Mouse (Mus musculus): ENCODE measurements around the gene Crot. TPM values are rescaled to one million over a fixed set of nuclear protein-coding genes. Genes with fewer than 3 reads are reported as not detected.
"Not testable (repeated sequence)": the region's sequence is repeated elsewhere in the genome, so short reads cannot be mapped to it uniquely, and the experiment has no call there.

The Crot gene
- polyA plus RNA-seq, 1 experiment from 2014 or later = 40.8 TPM

GRCm38 (mm10) chr5:8987925-8988324, 9.2 kb downstream of the Crot start:
- no peak for DNase-seq (ENCODE audit: low spot score)
- H3K9me3 ChIP-seq (replicated peaks) = no peaks in the 10 kb centered on the region
- H3K36me3 ChIP-seq = peaks cover 74% of the 10 kb centered on the region
- no peak overlapping the region for H3K27ac ChIP-seq
- WGBS = 93% methylated on average over 5 of the region's 5 CpGs
- H3K27me3 ChIP-seq (ENCODE audit: low read depth, poor library complexity, severe bottlenecking) = no peaks in the 10 kb centered on the region
- H3K4me3 ChIP-seq = no peak overlapping the region
- no peaks in the 10 kb centered on the region for H3K4me1 ChIP-seq

GRCm38 (mm10) chr5:8985470-8985869, 11.7 kb downstream of the Crot start:
- Histone ChIP-seq H3K4me1 (no peaks in the 10 kb centered on the region), H3K27ac (no peak overlapping the region), H3K4me3 (no peak overlapping the region), H3K36me3 (peaks cover 66% of the 10 kb centered on the region), H3K27me3 (ENCODE audit: low read depth, poor library complexity, severe bottlenecking) (no peaks in the 10 kb centered on the region), H3K9me3 (replicated peaks) (no peaks in the 10 kb centered on the region)
- 92% methylated on average over 3 of the region's 3 CpGs for WGBS
- DNase-seq (ENCODE audit: low spot score) = no peak

GRCm38 (mm10) chr5:8974721-8975120, 22.4 kb downstream of the Crot start:
- peaks cover 60% of the 10 kb centered on the region for H3K36me3 ChIP-seq
- no peaks in the 10 kb centered on the region for H3K27me3 ChIP-seq (ENCODE audit: low read depth, poor library complexity, severe bottlenecking)

GRCm38 (mm10) chr5:8972355-8972754, 24.8 kb downstream of the Crot start:
- no peaks in the 10 kb centered on the region for H3K27me3 ChIP-seq (ENCODE audit: low read depth, poor library complexity, severe bottlenecking)
- H3K9me3 ChIP-seq (replicated peaks) = no peaks in the 10 kb centered on the region
- no peak overlapping the region for H3K27ac ChIP-seq
- H3K4me3 ChIP-seq = no peak overlapping the region
- WGBS = 97% methylated on average over 7 of the region's 7 CpGs
- H3K4me1 ChIP-seq = no peaks in the 10 kb centered on the region
- DNase-seq (ENCODE audit: low spot score) = no peak
- peaks cover 75% of the 10 kb centered on the region for H3K36me3 ChIP-seq

More at GRCm38 (mm10) chr5:8974721-8975120, 22.4 kb downstream of the Crot start:
- Histone ChIP-seq H3K4me1 (no peaks in the 10 kb centered on the region), H3K27ac (no peak overlapping the region), H3K4me3 (no peak overlapping the region), H3K9me3 (replicated peaks) (no peaks in the 10 kb centered on the region)
- DNase-seq (ENCODE audit: low spot score) = no peak

GRCm38 (mm10) chr5:8970694-8971093, 26.4 kb downstream of the Crot start:
- peaks cover 89% of the 10 kb centered on the region for H3K36me3 ChIP-seq
- H3K9me3 ChIP-seq (replicated peaks) = no peaks in the 10 kb centered on the region
- DNase-seq (ENCODE audit: low spot score) = no peak
- no peaks in the 10 kb centered on the region for H3K27me3 ChIP-seq (ENCODE audit: low read depth, poor library complexity, severe bottlenecking)
- no peak overlapping the region for H3K27ac ChIP-seq
- H3K4me3 ChIP-seq = no peak overlapping the region
- no peaks in the 10 kb centered on the region for H3K4me1 ChIP-seq
- WGBS = 92% methylated on average over 2 of the region's 2 CpGs

- no peaks in the 10 kb centered on the region for H3K9me3 ChIP-seq (replicated peaks)
- no peak for DNase-seq (ENCODE audit: low spot score)
- peaks cover 59% of the 10 kb centered on the region for H3K36me3 ChIP-seq
- over 99% methylated on average over 5 of the region's 5 CpGs for WGBS
- no peak overlapping the region for H3K4me3 ChIP-seq
- H3K27me3 ChIP-seq (ENCODE audit: low read depth, poor library complexity, severe bottlenecking) = no peaks in the 10 kb centered on the region
- no peak overlapping the region for H3K27ac ChIP-seq
- H3K4me1 ChIP-seq = no peaks in the 10 kb centered on the region
Measured at GRCm38 (mm10) chr5:8964487-8964886, 32.6 kb downstream of the Crot start.

GRCm38 (mm10) chr5:8960534-8960933, 36.6 kb downstream of the Crot start:
- DNase-seq (ENCODE audit: low spot score) = no peak
- H3K9me3 ChIP-seq (replicated peaks) = no peaks in the 10 kb centered on the region
- H3K4me1 ChIP-seq = no peaks in the 10 kb centered on the region
- no peaks in the 10 kb centered on the region for H3K27me3 ChIP-seq (ENCODE audit: low read depth, poor library complexity, severe bottlenecking)
- H3K36me3 ChIP-seq = peaks cover 21% of the 10 kb centered on the region
- 84% methylated on average over 4 of the region's 4 CpGs for WGBS
- no peak overlapping the region for H3K4me3 ChIP-seq
- H3K27ac ChIP-seq = no peak overlapping the region

- Histone ChIP-seq H3K36me3 (no peaks in the 10 kb centered on the region), H3K27me3 (ENCODE audit: low read depth, poor library complexity, severe bottlenecking) (no peaks in the 10 kb centered on the region), H3K4me1 (no peaks in the 10 kb centered on the region), H3K27ac (no peak overlapping the region), H3K4me3 (no peak overlapping the region), H3K9me3 (replicated peaks) (no peaks in the 10 kb centered on the region)
- WGBS = 92% methylated on average over 3 of the region's 3 CpGs
- no peak for DNase-seq (ENCODE audit: low spot score)
Measured at GRCm38 (mm10) chr5:8955544-8955943, 41.6 kb downstream of the Crot start.

GRCm38 (mm10) chr5:8953660-8954059, 43.5 kb downstream of the Crot start:
- 89% methylated on average over 2 of the region's 2 CpGs for WGBS
- H3K27ac ChIP-seq = no peak overlapping the region
- no peak for DNase-seq (ENCODE audit: low spot score)
- H3K4me3 ChIP-seq = no peak overlapping the region
- H3K9me3 ChIP-seq (replicated peaks) = no peaks in the 10 kb centered on the region
- H3K4me1 ChIP-seq = no peaks in the 10 kb centered on the region
- no peaks in the 10 kb centered on the region for H3K27me3 ChIP-seq (ENCODE audit: low read depth, poor library complexity, severe bottlenecking)
- no peaks in the 10 kb centered on the region for H3K36me3 ChIP-seq

- no peaks in the 10 kb centered on the region for H3K36me3 ChIP-seq
- no peaks in the 10 kb centered on the region for H3K9me3 ChIP-seq (replicated peaks)
- H3K27ac ChIP-seq = no peak overlapping the region
- H3K4me3 ChIP-seq = no peak overlapping the region
- WGBS = 84% methylated on average over 4 of the region's 4 CpGs
- no peaks in the 10 kb centered on the region for H3K4me1 ChIP-seq
- no peak for DNase-seq (ENCODE audit: low spot score)
- H3K27me3 ChIP-seq (ENCODE audit: low read depth, poor library complexity, severe bottlenecking) = no peaks in the 10 kb centered on the region
Measured at GRCm38 (mm10) chr5:8947423-8948110, 49.6 kb downstream of the Crot start.

- 79% methylated on average over 3 of the region's 3 CpGs for WGBS
- no peak overlapping the region for H3K27ac ChIP-seq
- H3K9me3 ChIP-seq (replicated peaks) = no peaks in the 10 kb centered on the region
- H3K36me3 ChIP-seq = no peaks in the 10 kb centered on the region
- DNase-seq (ENCODE audit: low spot score) = no peak
- H3K27me3 ChIP-seq (ENCODE audit: low read depth, poor library complexity, severe bottlenecking) = no peaks in the 10 kb centered on the region
- H3K4me3 ChIP-seq = no peak overlapping the region
- no peaks in the 10 kb centered on the region for H3K4me1 ChIP-seq
Measured at GRCm38 (mm10) chr5:8943836-8944235, 53.3 kb downstream of the Crot start.

GRCm38 (mm10) chr5:8941266-8941665, 55.9 kb downstream of the Crot start:
- not testable (repeated sequence) for H3K27ac ChIP-seq; H3K36me3 ChIP-seq; H3K9me3 ChIP-seq (replicated peaks); H3K27me3 ChIP-seq (ENCODE audit: low read depth, poor library complexity, severe bottlenecking); H3K4me1 ChIP-seq; DNase-seq (ENCODE audit: low spot score); H3K4me3 ChIP-seq
- WGBS = no CpG with 5 or more reads among the region's 1 CpGs

- Histone ChIP-seq H3K4me3 (no peak overlapping the region), H3K36me3 (no peaks in the 10 kb centered on the region), H3K4me1 (no peaks in the 10 kb centered on the region), H3K27ac (no peak overlapping the region), H3K9me3 (replicated peaks) (no peaks in the 10 kb centered on the region), H3K27me3 (ENCODE audit: low read depth, poor library complexity, severe bottlenecking) (no peaks in the 10 kb centered on the region)
- no peak for DNase-seq (ENCODE audit: low spot score)
- 90% methylated on average over 7 of the region's 7 CpGs for WGBS
Measured at GRCm38 (mm10) chr5:8937965-8938364, 59.2 kb downstream of the Crot start.

- Histone ChIP-seq H3K9me3 (replicated peaks) (no peaks in the 10 kb centered on the region), H3K27me3 (ENCODE audit: low read depth, poor library complexity, severe bottlenecking) (no peaks in the 10 kb centered on the region), H3K27ac (no peak overlapping the region), H3K4me1 (no peaks in the 10 kb centered on the region), H3K4me3 (no peak overlapping the region), H3K36me3 (no peaks in the 10 kb centered on the region)
- WGBS = 88% methylated on average over 9 of the region's 9 CpGs
- DNase-seq (ENCODE audit: low spot score) = no peak
Measured at GRCm38 (mm10) chr5:8928440-8928839, 68.7 kb downstream of the Crot start.
